In genomic region chr14:62580945-62581344, GRCm38 (mm10) we compare ENCODE assay signal across 19 mouse cellular contexts. TPM values are rescaled to one million over a fixed set of nuclear protein-coding genes. Genes with fewer than 3 reads are reported as not detected.
DNase-seq lines count a peak whose midpoint lies in the region; ATAC-seq and TF ChIP-seq lines count a peak whose summit lies in the region.
"Had no signal": no experiment of that assay in that cellular context is flagged by ENCODE, and none has a peak within 500 bp of the region (broad histone marks: within the 10 kb centered on the region; RNA-seq: fewer than 3 reads in every experiment).

No protein-coding gene starts in this region.

- H3K9ac ChIP-seq in intestine, postnatal 0 days (ENCODE audit: low read depth, low read length) = no peak overlapping the region
- no peak overlapping the region for H3K9ac ChIP-seq in intestine, embryonic 16.5 days (ENCODE audit: low read depth, low read length)
- no peak overlapping the region for H3K9ac ChIP-seq in forebrain, embryonic 13.5 days
- no peak overlapping the region for H3K9ac ChIP-seq in midbrain, postnatal 0 days (replicated peaks; ENCODE audit: low read length, poor library complexity, severe bottlenecking)
- H3K9ac ChIP-seq: neural tube, embryonic 13.5 days had no signal

- 81% methylated on average over 3 of the region's 3 CpGs for WGBS in intestine, postnatal 0 days
- WGBS in intestine, embryonic 16.5 days = 86% methylated on average over 3 of the region's 3 CpGs
- 87% methylated on average over 3 of the region's 3 CpGs for WGBS in forebrain, embryonic 13.5 days
- WGBS in midbrain, postnatal 0 days = 92% methylated on average over 3 of the region's 3 CpGs
- 91% methylated on average over 3 of the region's 3 CpGs for WGBS in lung, adult 2 months

- H3K4me2 ChIP-seq in intestine, postnatal 0 days (replicated peaks; ENCODE audit: low read depth) = no peak overlapping the region
- H3K4me2 ChIP-seq in intestine, embryonic 16.5 days (ENCODE audit: low read depth, low read length) = no peak overlapping the region
- no peak overlapping the region for H3K4me2 ChIP-seq in forebrain, embryonic 13.5 days
- H3K4me2 ChIP-seq in midbrain, postnatal 0 days (ENCODE audit: low read depth, low read length, poor library complexity, severe bottlenecking) = no peak overlapping the region
- H3K4me2 ChIP-seq: neural tube, embryonic 13.5 days had no signal

- H3K27me3 ChIP-seq in intestine, postnatal 0 days (replicated peaks; ENCODE audit: control insufficient read depth, insufficient read depth, low read length) = no peaks in the 10 kb centered on the region
- H3K27me3 ChIP-seq in intestine, embryonic 16.5 days (replicated peaks; ENCODE audit: control insufficient read depth, insufficient read depth, low read length) = no peaks in the 10 kb centered on the region
- no peaks in the 10 kb centered on the region for H3K27me3 ChIP-seq in forebrain, embryonic 13.5 days
- no peaks in the 10 kb centered on the region for H3K27me3 ChIP-seq in midbrain, postnatal 0 days (ENCODE audit: insufficient read depth, low read length)
- H3K27me3 ChIP-seq: neural tube, embryonic 13.5 days had no signal

- H3K27ac ChIP-seq in intestine, postnatal 0 days (ENCODE audit: low read depth, low read length) = no peak overlapping the region
- no peak overlapping the region for H3K27ac ChIP-seq in intestine, embryonic 16.5 days (ENCODE audit: low read length)
- peak overlapping the region; percentile 65 for H3K27ac ChIP-seq in forebrain, embryonic 13.5 days
- no peak overlapping the region for H3K27ac ChIP-seq in midbrain, postnatal 0 days (ENCODE audit: low read depth, low read length)

- no peak for TF ChIP-seq POLR2A in lung, adult 2 months (IDR thresholded peaks at IDR 0.05; ENCODE audit: borderline replicate concordance, extremely low read depth, low read depth, low read length)

- H3K4me3 ChIP-seq in intestine, postnatal 0 days (ENCODE audit: low read depth, low read length) = no peak overlapping the region
- no peak overlapping the region for H3K4me3 ChIP-seq in intestine, embryonic 16.5 days (ENCODE audit: low read length)
- H3K4me3 ChIP-seq in forebrain, embryonic 13.5 days = no peak overlapping the region
- no peak overlapping the region for H3K4me3 ChIP-seq in midbrain, postnatal 0 days (ENCODE audit: low read depth, low read length)
- H3K4me3 ChIP-seq in lung, adult 2 months (replicated peaks; ENCODE audit: extremely low read depth, low read depth, low read length) = no peak overlapping the region
- H3K4me3 ChIP-seq: neural tube, embryonic 13.5 days had no signal

- no peaks in the 10 kb centered on the region for H3K36me3 ChIP-seq in intestine, postnatal 0 days (ENCODE audit: control insufficient read depth, insufficient read depth)
- no peaks in the 10 kb centered on the region for H3K36me3 ChIP-seq in intestine, embryonic 16.5 days (ENCODE audit: control insufficient read depth, insufficient read depth, low read length)
- H3K36me3 ChIP-seq in forebrain, embryonic 13.5 days (ENCODE audit: poor library complexity, severe bottlenecking) = peaks cover 6% of the 10 kb centered on the region; the same call in 1 of the 2 replicates
- H3K36me3 ChIP-seq in midbrain, postnatal 0 days (ENCODE audit: insufficient read depth, low read length) = no peaks in the 10 kb centered on the region
- H3K36me3 ChIP-seq: neural tube, embryonic 13.5 days had no signal

- peak; percentile 85 for DNase-seq in ES-CJ7 (ENCODE audit: low read depth, low spot score)
- peak; percentile 14 for DNase-seq in midbrain, postnatal 0 days (ENCODE audit: low spot score)
- no peak for DNase-seq in gastrocnemius, postnatal 4 days (ENCODE audit: low spot score in 2 of 2)
- DNase-seq in lung, adult 2 months = no peak
- DNase-seq: gastrocnemius, postnatal 10 days; kidney, postnatal 36 days; right cerebral cortex, adult 18-20 months; thymus, postnatal 14 days had no signal

- H3K9me3 ChIP-seq in intestine, postnatal 0 days (ENCODE audit: control insufficient read depth) = no peaks in the 10 kb centered on the region
- H3K9me3 ChIP-seq in intestine, embryonic 16.5 days (ENCODE audit: control insufficient read depth, low read length) = no peaks in the 10 kb centered on the region
- H3K9me3 ChIP-seq in forebrain, embryonic 13.5 days (replicated peaks) = no peaks in the 10 kb centered on the region
- no peaks in the 10 kb centered on the region for H3K9me3 ChIP-seq in midbrain, postnatal 0 days (ENCODE audit: low read length)
- H3K9me3 ChIP-seq: neural tube, embryonic 13.5 days had no signal

- H3K4me1 ChIP-seq in intestine, postnatal 0 days (replicated peaks; ENCODE audit: control insufficient read depth, insufficient read depth, low read length) = no peaks in the 10 kb centered on the region
- no peaks in the 10 kb centered on the region for H3K4me1 ChIP-seq in intestine, embryonic 16.5 days (ENCODE audit: control insufficient read depth, insufficient read depth, low read length)
- H3K4me1 ChIP-seq in forebrain, embryonic 13.5 days = peaks cover 56% of the 10 kb centered on the region
- H3K4me1 ChIP-seq in midbrain, postnatal 0 days (ENCODE audit: insufficient read depth, low read length) = peaks cover 8% of the 10 kb centered on the region
- H3K4me1 ChIP-seq in lung, adult 2 months (ENCODE audit: control insufficient read depth, insufficient read depth, low read length) = no peaks in the 10 kb centered on the region

- TF ChIP-seq CTCF in intestine, postnatal 0 days (IDR thresholded peaks at IDR 0.05; ENCODE audit: low read depth) = no peak
- no peak for TF ChIP-seq CTCF in midbrain, postnatal 0 days (IDR thresholded peaks at IDR 0.05)
- TF ChIP-seq CTCF in lung, adult 2 months (IDR thresholded peaks at IDR 0.05; ENCODE audit: insufficient read depth, low read length) = no peak

- ATAC-seq in intestine, postnatal 0 days = peak; percentile 45; the same call in 1 of the 2 replicates
- ATAC-seq in intestine, embryonic 16.5 days = no peak
- no peak for ATAC-seq in forebrain, embryonic 13.5 days
- peak; percentile 32; the same call in 1 of the 2 replicates for ATAC-seq in midbrain, postnatal 0 days (ENCODE audit: low FRiP score)

RNA-seq across cellular contexts. Expression of gene Gm4131, which starts 14.2 kb away (rescaled TPM):
- polyA plus RNA-seq in intestine, postnatal 0 days (2015; fragmentation: Nextera tagmentation; extraction: Ambion mirVana) = 0.65 and 0.77 TPM in 2 replicates
- polyA plus RNA-seq in intestine, embryonic 16.5 days (2015; fragmentation: Nextera tagmentation; extraction: Ambion mirVana) = 0.18 TPM in 1 of 2 replicates, not detected in the other
- 0.14 TPM in 1 of 2 replicates, not detected in the other for polyA plus RNA-seq in forebrain, embryonic 13.5 days (2015; fragmentation: Nextera tagmentation; extraction: Ambion mirVana)
- total RNA-seq in midbrain, postnatal 0 days (2014; rRNA removed) = not detected in 2 replicates
- 0.14 TPM in 1 of 2 replicates, not detected in the other for polyA plus RNA-seq in midbrain, postnatal 0 days (2015; fragmentation: Nextera tagmentation; extraction: Ambion mirVana)
- total RNA-seq in gastrocnemius, postnatal 4 days (2021) = not detected
- polyA plus RNA-seq in lung, adult 2 months (2012; rRNA removed) = not detected in 2 replicates
- total RNA-seq: adrenal gland, adult 18-20 months; common myeloid progenitor, adult 5-6 weeks; gastrocnemius, postnatal 10 days; left cerebral cortex, postnatal 10 days; megakaryocyte, adult 5-6 weeks had no signal
- polyA plus RNA-seq: heart, embryonic 14.5 days; intestine, embryonic 14.5 days; liver, embryonic 16.5 days; neural tube, embryonic 13.5 days had no signal

RNA-seq across cellular contexts. Expression of gene Fam124a, which starts 25.4 kb away (rescaled TPM):
- polyA plus RNA-seq in intestine, postnatal 0 days (2015; fragmentation: Nextera tagmentation; extraction: Ambion mirVana) = 4.1 and 5.1 TPM in 2 replicates
- polyA plus RNA-seq in intestine, embryonic 16.5 days (2015; fragmentation: Nextera tagmentation; extraction: Ambion mirVana) = 4.5 and 5.0 TPM in 2 replicates
- polyA plus RNA-seq in forebrain, embryonic 13.5 days (2015; fragmentation: Nextera tagmentation; extraction: Ambion mirVana) = 22.7 and 23.9 TPM in 2 replicates
- 43.4 and 45.5 TPM in 2 replicates for total RNA-seq in midbrain, postnatal 0 days (2014; rRNA removed)
- polyA plus RNA-seq in midbrain, postnatal 0 days (2015; fragmentation: Nextera tagmentation; extraction: Ambion mirVana) = 41.5 and 42.1 TPM in 2 replicates
- 1 to 10 TPM; 4.1 to 4.3 TPM for total RNA-seq in gastrocnemius, postnatal 4 days (2021)
- polyA plus RNA-seq in lung, adult 2 months (2012; rRNA removed) = 14.6 and 17.7 TPM in 2 replicates
- total RNA-seq: common myeloid progenitor, adult 5-6 weeks; megakaryocyte, adult 5-6 weeks had no signal

Comparison
In these comparisons a context has a peak if more than half of its experiments do, and no peak if none do; other contexts are left out.
1. ATAC-seq: peak in intestine, postnatal 0 days (single experiment) and midbrain, postnatal 0 days (single experiment); none in intestine, embryonic 16.5 days (single experiment) and forebrain, embryonic 13.5 days (single experiment).
2. DNase-seq: peak in ES-CJ7 (single experiment) and midbrain, postnatal 0 days (single experiment); none in gastrocnemius, postnatal 4 days (0 of 2) and lung, adult 2 months (single experiment).